Mouse (Mus musculus) spleen, postnatal 14 days (tissue): ENCODE data around the gene Gabarap.
"Not testable (repeated sequence)": the region's sequence is repeated elsewhere in the genome, so short reads cannot be mapped to it uniquely, and the experiment has no call there.

Experiments used
- DNase-seq, 2 experiments: peaks; one replicate each; pipeline ENCODE4 v3.0.0; 2021 to 2022; ENCODE audit warnings: low spot score in 2 of 2

Gabarap gene

DNA sequence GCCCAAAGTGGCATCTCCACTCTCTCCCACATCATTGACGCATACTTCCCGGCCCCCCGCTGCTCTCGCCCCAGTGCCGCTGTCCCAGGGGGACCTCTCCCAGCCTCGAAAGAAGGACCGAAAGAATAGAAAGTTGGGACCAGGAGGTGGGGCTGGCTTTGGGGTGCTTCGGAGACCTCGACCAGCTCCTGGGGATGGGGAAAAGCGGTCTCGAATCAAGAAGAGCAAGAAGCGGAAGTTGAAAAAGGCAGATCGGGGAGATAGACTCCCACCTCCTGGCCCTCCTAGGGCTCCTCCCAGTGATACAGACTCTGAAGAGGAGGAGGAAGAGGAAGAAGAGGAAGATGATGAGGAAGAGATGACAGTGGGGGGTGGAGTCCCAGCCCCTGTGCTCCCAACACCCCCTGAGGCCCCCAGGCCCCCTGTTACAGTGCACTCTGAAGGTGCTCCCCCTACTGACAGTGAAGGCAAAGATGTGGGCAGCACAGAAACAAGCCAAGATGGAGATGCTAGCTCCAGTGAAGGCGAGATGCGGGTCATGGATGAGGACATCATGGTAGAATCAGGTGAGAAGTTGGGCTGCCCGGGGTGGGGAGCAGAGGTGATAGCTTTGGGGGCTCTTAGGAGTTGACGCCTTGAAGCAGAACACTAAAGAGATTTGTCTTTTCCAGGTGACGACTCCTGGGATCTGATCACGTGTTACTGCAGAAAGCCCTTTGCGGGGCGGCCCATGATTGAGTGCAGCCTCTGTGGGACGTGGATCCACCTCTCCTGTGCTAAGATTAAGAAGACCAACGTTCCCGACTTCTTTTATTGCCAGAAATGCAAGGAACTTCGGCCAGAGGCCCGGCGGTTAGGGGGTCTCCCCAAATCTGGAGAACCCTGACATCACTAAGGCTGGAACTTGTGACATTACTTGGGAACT lies 7.9 kb downstream of the Gabarap start:
- no peak for DNase-seq

DNA sequence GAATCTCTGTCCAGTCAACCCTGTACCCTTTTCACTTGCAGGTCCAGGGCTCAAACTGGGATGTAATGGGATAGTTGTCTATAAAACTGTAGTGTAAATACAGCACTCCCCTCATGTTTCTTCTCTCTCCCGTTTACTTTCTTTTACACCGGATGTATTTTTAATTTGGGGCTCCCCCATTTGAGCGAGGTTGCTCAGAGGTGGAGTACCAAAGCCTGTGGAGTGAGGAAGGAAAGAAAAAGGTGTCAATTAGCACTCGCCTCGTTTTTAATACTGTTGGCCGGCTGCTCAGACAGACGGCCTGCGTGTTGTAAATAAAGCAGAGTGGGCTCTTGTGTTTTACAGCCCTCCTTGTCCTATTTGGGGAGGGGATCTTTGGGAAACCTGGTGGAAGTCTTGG lies 8.7 kb downstream of the Gabarap start:
- no peak for DNase-seq

DNA sequence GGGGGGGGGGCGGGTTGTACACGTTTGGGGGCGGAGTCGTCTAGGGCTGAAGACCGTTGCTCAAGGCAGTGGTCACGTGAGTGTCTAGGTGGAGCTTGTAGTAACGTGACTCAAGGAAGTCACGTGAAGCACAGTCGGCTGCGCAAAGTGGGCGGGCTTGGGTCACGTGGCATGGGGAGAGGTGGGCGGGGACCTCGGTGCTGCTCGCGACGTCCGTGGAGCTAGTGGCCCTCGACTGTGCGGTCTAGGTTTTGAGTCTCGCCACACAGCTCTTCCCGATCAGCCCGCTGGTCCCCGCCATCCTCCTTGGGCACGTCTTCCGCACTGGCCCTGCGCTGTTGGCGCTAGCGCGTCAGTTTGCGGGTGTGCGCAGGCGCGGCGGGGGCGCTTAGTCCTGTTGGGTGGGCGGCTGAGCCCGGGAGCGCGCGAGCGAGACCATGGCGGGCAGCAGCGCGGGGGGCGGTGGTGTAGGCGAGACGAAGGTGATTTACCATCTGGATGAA lies 9.5 kb downstream of the Gabarap start, which contains the start of gene Dvl2:
Dvl2 (plus strand) TSS at position 200 of the 503 bp plus-strand sequence.
- DNase-seq: peak; percentile 74 to 81

DNA sequence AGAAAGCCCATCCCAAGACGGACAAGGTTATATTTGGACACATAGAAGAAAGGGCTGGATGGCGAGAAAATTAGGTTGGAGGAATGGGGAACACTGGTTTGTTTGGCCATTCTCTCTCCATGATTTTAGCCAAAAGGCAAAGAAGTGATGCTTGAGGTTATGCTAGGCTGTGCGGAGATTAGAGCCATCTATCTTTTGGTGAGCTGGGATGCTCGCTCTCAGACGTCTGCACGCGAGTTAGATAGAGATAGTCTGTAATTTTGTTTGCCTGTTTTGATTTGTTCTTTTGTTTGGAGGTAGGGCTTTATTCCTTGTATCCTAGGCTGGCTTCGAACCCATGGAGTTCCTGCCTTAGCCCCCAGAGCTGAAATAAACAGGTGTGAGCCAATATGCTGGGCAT lies 10.2 kb downstream of the Gabarap start:
- no peak for DNase-seq

DNA sequence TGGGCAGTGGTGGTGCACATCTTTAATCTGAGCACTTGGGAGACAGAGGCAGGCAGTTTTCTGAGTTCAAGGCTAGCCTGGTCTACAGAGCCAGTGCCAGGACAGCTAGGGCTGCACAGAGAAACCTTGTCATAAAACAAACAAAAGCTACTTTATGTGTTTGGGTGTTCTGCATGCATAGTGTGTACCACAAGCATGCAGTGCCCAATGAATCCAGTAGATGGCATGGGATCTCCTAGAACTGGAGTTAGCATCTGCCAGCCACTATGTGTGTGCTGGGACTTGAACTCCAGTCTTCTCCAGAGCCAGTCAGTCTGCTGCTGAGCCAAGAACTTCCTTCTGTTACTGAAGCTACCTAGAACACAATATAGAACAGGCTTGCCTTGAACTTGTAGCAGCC lies 10.9 kb downstream of the Gabarap start:
- DNase-seq: peak in 1 of 2 experiments; percentile 56

DNA sequence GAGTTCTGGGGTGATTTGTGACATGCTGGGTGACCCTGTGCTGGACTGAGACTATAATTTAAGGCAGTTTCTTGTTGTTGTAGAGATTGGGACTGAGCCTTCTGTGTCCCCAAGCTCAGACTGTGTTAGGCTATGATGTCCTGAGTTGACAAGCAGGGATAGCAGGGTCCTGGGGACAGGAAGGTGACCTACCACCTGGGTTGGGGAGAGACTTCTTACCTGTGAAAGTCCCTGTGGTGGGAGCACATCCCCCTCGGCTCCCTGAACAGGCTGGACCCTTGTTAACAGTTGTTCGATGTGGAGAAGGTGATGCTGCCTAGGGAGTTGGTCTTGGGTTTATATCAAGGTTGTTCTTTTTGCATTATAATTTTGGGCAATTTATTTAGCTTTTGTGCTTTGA lies 11.5 kb downstream of the Gabarap start:
- DNase-seq: no peak

DNA sequence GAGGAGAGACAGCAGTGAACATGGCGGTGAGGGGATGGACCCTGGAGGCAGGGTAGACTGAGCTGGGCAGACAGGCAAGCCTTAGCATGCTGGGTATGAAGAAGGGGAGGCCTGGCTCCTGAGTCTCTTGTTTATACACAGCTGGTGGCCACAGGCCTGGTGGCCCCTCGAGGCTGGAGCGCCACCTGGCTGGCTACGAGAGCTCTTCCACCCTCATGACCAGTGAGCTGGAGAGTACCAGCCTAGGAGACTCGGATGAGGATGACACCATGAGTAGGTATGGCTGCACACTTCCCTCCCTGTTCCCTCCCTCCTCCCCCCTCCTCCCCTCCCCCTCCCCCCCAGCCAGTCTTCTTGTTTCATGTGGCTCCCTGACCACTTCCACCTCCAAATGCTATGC lies 14.6 kb downstream of the Gabarap start:
- no peak for DNase-seq

DNA sequence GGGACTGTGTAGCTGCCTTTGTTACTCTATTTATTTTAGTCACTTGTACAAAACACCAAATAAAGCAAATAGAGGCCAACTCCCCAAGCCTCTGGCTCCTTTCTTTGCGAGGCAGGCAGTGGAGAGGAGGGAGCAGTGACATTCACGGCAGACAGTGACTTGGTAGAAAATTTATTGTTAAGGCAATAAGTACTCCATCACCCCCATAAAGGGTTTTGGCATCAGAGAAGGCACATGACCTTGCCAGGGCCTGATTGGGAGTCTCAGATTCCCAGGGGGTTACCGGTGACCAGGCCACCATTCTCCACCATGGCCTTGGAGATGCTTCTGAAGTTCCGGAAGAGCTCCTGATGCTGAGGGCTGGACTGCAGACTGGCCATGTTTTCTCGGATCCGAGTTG lies 19.1 kb downstream of the Gabarap start:
- DNase-seq: no peak

DNA sequence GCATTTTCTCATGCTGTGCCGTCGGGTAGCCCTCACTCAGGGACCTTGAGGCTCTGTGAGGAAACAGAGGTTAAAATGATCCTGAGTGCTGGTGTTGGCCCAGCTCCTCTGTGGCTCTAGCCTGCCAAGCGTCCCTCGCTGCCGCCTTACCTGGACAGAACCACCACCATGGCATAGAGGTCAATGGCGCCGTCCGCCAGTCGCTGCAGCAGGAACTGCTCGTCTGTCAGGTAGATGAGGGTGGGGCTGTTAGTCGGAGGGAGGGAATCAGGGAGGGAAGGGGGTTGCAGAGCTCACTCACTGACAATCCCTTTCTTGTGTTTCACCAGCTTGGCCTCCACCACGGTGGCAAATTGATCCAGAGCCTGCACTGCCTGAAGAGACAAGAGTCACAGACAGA lies 19.6 kb downstream of the Gabarap start:
- DNase-seq: no peak

DNA sequence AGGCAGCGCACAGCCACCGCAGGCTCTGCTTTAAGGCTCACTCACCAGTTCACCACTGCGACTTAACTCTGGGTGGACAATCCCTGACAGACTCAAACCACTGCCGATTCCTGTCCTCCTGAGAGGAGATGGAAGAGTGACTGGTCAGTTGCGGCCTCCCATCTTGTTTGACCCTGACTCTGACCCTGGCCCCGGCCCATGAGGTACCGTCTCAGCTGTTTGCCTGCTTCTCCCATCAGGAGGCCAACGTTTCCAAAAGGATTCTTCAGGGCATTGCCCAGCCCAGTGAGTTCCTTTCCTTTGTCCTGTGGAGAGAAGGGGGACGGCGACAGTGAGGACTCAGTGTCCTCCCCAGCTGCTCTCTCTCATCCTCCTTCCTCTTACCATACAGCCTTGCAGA lies 20.0 kb downstream of the Gabarap start:
- DNase-seq: no peak

DNA sequence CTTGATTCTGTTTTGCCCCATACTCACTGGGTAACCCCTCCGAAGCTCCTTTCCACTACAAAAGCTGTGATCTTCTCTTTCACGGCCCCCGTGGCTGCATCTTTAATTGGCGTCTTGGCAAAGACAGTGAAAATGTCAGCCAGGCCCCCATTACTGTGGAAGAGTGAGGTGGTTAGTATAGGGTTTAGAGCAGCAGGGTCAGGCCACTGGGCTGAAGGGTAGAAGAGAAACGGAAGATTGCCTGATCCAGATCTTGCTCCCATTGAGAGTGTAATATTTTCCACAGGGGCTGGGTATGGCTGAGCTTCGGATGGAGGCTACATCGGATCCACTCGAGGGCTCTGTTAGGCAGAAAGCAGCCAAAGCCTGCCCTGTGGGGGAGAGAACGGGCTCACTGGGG lies 22.0 kb downstream of the Gabarap start:
- no peak for DNase-seq

DNA sequence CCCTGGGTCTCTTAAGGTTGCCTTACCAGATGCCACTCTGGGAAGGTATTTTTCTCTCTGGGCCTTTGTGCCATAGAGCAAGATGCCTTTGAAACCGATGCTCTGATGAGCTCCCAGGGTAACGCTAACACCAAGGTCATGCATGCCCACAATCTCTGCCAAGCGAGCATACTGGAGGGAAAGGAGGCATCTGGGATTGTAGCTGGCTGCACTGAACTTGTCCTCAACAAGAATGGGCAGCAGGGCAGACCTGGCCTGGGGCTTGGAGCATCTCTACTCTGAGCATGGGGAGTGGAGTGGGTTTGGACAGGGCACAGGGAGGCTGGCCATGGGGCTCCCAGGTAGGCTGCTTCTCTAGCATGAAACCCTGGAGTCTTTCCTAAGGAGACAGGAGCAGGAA lies 22.5 kb downstream of the Gabarap start:
- no peak for DNase-seq

DNA sequence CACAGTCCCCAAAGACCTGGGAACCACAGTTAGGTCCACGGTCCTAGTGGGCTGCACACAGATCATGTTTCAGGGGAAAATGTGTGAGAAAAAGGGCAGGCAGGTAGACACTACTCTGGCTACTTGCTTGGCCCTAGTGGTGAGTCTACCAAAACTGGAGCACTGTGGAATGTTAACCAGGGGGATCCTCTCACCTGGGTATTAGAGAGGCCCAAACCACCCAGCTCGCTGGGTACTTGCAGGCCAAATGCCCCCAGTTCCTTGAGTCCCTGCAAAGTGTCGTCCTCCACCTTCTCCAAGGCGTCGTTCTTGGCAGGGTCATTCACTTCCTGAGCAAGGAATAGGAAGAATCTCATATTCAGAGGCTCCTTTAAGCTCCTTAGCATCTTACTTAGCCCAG lies 23.1 kb downstream of the Gabarap start:
- DNase-seq: no peak

DNA sequence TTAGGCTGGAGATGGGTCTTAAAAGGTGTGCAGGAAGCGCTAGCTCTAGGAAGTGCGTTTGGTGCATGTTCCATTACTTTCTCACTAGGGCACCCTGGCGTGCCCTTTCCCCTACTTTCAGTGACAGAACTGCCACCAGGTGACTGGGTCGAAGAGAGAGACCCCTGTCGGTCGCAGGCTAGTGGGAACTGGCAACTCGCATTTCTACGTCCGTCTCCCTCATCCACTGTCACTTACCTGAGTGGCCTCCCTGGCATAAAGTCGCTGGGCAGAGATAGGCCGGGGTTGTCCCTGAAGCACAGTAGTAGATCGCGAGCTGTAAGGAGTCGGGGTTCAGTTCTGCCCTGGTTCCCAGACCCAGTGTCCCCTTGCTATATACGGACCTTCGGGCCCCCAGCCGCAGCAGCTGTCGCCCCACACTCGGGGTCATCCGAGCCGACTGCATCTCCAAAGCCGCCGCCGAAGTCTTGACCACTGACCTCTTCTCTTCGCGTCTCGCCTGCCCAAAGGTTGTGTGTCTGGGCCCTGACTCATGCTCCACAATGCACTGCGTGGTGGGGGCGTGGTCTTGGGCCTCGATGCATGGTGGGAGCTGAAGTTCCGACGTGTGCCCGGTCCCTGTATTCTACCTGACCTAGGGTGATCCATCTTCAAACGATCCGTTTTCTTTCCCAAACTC lies 24.1 kb downstream of the Gabarap start, which contains the start of gene Acadvl:
Acadvl (minus strand) TSS at position 532 of the 679 bp plus-strand sequence.
- DNase-seq: peak; percentile 69 to 76

DNA sequence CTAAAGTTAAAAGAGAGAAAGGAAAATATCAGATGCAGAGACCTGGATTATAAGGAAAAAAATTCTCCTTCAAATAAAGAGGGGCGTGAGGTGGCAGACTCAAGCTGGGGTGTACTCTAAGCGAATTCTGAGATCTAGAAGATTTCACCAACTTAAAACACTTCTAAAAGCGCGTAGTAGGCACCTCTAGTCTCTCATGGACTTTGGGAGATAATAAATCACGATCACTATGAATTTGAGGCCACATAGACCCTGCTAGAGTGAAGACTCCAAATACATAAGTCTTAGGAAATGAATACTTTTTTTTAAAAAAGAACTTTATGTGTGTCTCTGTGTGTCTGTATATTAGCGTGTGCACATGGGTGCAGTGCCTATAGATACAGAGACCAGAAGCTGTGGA lies 24.7 kb downstream of the Gabarap start:
- no peak for DNase-seq

DNA sequence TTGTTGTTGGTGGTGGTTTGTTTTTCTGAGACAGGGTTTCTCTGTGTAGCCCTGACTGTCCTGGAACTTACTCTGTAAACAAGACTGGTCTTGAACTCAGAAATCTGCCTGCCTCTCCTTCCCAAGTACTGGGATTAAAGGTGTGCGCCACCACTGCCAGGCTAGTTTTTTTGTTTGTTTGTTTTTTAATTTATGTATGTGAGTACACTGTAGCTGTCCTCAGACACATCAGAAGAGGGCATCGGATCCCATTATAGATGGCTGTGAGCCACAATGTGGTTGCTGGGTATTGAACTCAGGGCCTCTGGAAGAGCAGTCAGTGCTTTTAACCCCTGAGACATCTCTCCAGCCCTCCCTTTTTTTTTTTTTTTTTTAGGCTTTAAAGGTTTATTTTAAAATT lies 25.2 kb downstream of the Gabarap start:
- not testable (repeated sequence) for DNase-seq

DNA sequence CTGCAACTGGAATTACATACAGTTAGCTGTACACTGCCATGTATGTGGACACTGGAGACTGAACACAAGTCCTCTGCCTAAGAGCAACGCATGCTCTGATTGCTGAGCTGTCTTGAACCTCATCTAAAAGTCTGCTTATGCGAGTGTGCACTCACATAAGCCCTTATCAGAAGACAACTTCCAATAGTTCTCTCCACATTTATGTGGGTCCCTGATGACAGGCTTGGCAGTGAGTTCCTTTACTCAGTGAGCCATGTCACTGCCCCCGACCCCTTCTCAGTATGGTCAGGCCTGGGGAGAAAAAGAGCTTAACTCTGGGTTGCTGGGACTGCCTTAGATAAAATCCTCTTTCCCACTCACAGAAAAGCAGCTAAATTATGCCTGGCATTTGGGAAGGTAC lies 25.7 kb downstream of the Gabarap start, which contains the start of gene Dlg4:
Dlg4 (plus strand) TSS at position 274 of the 400 bp plus-strand sequence.
- no peak for DNase-seq

DNA sequence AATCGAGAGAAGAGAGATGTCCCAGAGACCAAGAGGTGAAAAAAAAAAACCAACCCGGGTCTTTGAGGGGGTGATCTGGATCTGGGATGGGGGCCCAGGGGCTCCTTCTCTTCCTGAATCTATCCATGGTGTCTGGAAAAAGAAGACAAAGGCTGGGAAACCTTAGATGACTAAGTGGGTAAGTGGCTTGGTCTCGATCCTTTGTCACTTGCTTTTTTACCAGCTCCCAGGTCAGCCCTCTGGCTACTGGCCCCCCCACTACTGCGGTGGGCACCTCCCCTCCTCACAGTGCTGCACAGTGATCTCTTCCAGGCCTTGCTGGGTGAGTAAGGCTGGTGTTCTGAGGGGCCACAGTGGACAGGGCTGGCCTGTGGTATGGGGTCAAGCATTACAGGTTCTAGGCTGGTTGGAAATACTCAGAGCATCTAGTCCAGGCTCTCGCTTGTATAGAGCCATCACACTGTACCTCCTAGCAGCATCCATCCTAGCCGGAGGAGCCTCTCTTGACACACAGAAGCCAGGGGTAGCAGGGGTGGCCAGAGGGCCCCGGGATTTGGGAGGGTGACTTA lies 26.3 kb downstream of the Gabarap start:
- no peak for DNase-seq

DNA sequence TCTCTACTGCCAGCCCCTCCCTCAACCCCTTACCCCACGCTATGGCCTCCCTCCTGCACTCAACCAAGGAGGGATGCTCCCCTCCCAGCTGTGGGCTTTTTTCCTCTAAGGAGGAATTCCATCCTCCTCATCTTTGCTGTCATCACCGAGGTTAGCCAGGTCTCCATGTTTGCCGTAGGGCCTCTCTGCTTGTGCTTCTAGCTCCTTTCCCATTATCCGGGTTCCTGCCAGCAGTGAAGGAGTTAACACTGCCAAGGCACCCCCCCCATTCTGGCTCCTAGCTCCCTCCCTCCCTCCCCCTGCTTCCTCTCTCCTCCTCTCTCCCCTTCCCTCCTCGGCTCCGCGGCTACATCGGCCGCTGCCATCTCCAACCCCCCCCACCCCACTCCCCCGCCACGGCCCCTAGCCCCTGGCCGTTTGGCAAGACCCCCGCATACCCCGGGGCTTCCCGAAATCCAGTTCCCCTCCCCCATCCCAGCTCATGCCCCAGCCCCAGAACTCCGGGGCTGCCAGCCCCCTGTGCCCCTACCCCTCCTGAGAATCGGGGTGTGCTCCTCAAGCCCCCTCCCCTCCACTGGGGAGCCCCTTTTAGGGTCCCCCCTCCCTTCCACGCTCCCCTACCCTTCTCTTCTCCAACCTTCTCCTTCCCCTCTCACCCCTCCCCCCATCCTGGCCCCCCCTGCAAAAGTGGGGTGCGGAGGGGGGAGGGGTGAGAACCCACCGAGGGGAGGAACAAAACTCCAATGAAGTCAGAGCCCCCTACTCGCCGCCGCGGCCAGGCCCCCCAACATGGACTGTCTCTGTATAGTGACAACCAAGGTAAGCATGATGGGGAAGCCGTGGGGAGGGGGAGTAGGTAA lies 27.4 kb downstream of the Gabarap start:
- DNase-seq: no peak

DNA sequence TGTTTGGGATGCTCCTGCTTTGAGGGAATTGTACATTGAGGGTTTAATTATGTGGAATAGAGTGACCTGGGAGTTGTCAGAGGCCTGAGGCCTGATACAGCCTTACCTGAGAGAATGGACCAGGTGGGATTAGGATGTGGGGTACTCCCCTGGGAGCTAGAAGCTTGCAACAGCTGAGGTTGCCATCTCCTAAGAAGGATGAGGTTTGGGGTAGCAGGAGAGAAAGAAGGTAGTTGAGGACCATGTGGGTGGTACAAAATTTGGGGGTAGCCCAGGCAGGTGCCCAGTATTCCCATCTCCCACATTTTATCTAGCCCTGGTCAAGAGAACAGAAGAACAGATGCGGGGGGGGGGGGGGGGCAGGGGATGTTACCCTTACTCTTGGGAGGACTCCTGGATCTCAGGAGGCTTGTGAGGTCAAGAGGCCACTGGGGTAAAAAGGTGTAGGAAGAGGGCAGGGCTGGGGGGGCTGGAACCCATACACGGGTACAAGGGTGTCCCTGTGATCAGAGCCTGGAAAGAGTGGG lies 28.6 kb downstream of the Gabarap start:
- no peak for DNase-seq

DNA sequence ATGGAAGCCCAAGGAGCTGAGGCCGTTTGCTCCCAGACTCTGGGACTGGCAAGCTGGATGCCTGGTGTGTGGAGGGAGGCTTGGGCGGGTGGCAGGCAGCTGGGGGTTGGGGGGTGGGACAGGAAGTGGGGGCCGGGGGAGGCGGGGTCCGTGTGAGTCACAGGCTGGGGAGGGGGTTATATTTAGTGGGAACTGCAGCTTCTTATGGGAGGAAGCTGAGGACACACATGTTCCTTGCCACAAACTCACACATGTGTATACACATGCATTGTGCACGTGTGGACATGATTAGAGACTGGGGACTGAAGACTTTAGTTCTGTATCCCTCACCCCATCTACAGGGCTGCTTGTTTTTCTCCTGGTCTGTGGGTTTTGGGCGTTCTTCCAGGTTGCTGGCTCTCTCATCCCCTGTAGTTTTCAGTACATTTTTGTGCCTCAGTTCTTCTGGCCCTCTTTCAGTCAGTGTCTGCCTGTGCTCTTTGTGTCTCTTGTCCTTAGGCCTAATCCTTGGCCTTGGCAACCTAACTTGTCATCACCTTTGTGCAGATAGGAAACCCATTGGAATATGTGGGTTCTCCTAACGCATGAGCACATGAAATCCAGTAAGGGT lies 29.2 kb downstream of the Gabarap start:
- no peak for DNase-seq
